In the genomic region with DNA sequence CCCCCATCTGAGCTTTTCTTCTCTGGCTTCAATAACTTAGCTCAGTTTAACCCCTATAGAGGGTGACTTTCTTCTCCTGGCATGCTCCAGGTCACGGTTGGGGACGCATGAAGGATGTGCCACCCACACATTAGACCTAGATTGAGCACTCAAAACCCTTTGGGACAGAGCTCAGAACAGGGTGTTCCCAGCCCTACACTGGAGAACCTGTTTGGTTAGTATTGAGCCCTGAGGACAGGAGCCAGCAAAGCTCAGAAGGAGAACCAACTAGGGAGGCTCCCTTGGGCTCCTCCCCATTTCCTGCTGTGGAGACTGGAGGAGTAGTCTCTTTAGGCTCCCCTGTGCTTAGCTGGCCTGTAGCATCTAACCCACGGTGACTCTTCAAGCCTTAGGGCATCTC, we compare ENCODE assay signal across 14 mouse cellular contexts. TPM values are rescaled to one million over a fixed set of nuclear protein-coding genes. Genes with fewer than 3 reads are reported as not detected.
DNase-seq lines count a peak whose midpoint lies in the region; ATAC-seq lines count a peak whose summit lies in the region.
"Had no signal": no experiment of that assay in that cellular context is flagged by ENCODE, and none has a peak within 500 bp of the region (broad histone marks: within the 10 kb centered on the region; RNA-seq: fewer than 3 reads in every experiment).

No protein-coding gene starts in this region.

- H3K4me3 ChIP-seq in kidney, embryonic 16.5 days (ENCODE audit: low read length), result no peak overlapping the region
- H3K4me3 ChIP-seq: heart, embryonic 15.5 days; hindbrain, embryonic 13.5 days; left cerebral cortex, adult 2 months had no signal

- WGBS in kidney, embryonic 16.5 days, result 70% methylated on average over 3 of the region's 3 CpGs

- H3K9me3 ChIP-seq in kidney, embryonic 16.5 days (ENCODE audit: low read length), result no peaks in the 10 kb centered on the region
- H3K9me3 ChIP-seq: heart, embryonic 15.5 days; hindbrain, embryonic 13.5 days had no signal

- peak; percentile 67 for DNase-seq in urinary bladder, postnatal 14 days (ENCODE audit: low spot score)
- DNase-seq in urinary bladder, postnatal 4 days (ENCODE audit: low spot score in 2 of 2), result no peak
- peak; percentile 48 for DNase-seq in lung, postnatal 10 days
- DNase-seq in layer of hippocampus, adult 9-11 months, result no peak
- DNase-seq in gastrocnemius, adult 18-20 months (ENCODE audit: low spot score), result no peak
- no peak for DNase-seq in heart, postnatal 36 days
- DNase-seq: forebrain, postnatal 0 days; liver; retina, postnatal 1 day had no signal

- H3K9ac ChIP-seq in kidney, embryonic 16.5 days (replicated peaks; ENCODE audit: low read length), result no peak overlapping the region
- H3K9ac ChIP-seq: forebrain, postnatal 0 days; heart, embryonic 15.5 days; hindbrain, embryonic 13.5 days had no signal

- intact Hi-C loops in heart, postnatal 36 days (cut with DNase I), result no loop called here

- H3K36me3 ChIP-seq in kidney, embryonic 16.5 days (ENCODE audit: insufficient read depth, low read length), result no peaks in the 10 kb centered on the region
- H3K36me3 ChIP-seq: heart, embryonic 15.5 days; hindbrain, embryonic 13.5 days had no signal

- no peak overlapping the region for H3K4me2 ChIP-seq in kidney, embryonic 16.5 days (replicated peaks; ENCODE audit: low read depth, low read length)
- H3K4me2 ChIP-seq: heart, embryonic 15.5 days; hindbrain, embryonic 13.5 days had no signal

- no peaks in the 10 kb centered on the region for H3K27me3 ChIP-seq in kidney, embryonic 16.5 days (ENCODE audit: insufficient read depth, low read length)
- H3K27me3 ChIP-seq: heart, embryonic 15.5 days had no signal

- H3K27ac ChIP-seq in kidney, embryonic 16.5 days (ENCODE audit: low read length), result no peak overlapping the region; the same call in 1 of the 2 replicates
- H3K27ac ChIP-seq: heart, embryonic 15.5 days; hindbrain, embryonic 13.5 days; left cerebral cortex, adult 2 months; macrophage had no signal

- peaks cover 18% of the 10 kb centered on the region for H3K4me1 ChIP-seq in kidney, embryonic 16.5 days (ENCODE audit: insufficient read depth, low read length)

- ATAC-seq in kidney, embryonic 16.5 days (ENCODE audit: low FRiP score, low TSS enrichment), result peak; percentile 62
- ATAC-seq: forebrain, postnatal 0 days had no signal

RNA-seq across cellular contexts. Expression of gene Gadd45g, which starts 59.6 kb away (rescaled TPM):
- 45.8 and 48.5 TPM in 2 replicates for polyA plus RNA-seq in kidney, embryonic 16.5 days (2015; fragmentation: Nextera tagmentation; extraction: Ambion mirVana)
- total RNA-seq in gastrocnemius, adult 18-20 months (2021), result 100 to 1,000 TPM in 1 of 2 experiments, 10 to 100 TPM in 1; 43.0 to 114 TPM
- 10 to 100 TPM in 1 of 2 experiments, 1 to 10 TPM in 1; 9.5 to 10.7 TPM for total RNA-seq in heart, postnatal 36 days (2021)

Comparison
In these comparisons a context has a peak if more than half of its experiments do, and no peak if none do; other contexts are left out.
1. DNase-seq: peak in urinary bladder, postnatal 14 days (single experiment) and lung, postnatal 10 days (single experiment); none in urinary bladder, postnatal 4 days (0 of 2), layer of hippocampus, adult 9-11 months (single experiment), gastrocnemius, adult 18-20 months (single experiment) and heart, postnatal 36 days (0 of 2).